Mouse (Mus musculus): Measurements from ENCODE around the gene Slc39a11.

DNA sequence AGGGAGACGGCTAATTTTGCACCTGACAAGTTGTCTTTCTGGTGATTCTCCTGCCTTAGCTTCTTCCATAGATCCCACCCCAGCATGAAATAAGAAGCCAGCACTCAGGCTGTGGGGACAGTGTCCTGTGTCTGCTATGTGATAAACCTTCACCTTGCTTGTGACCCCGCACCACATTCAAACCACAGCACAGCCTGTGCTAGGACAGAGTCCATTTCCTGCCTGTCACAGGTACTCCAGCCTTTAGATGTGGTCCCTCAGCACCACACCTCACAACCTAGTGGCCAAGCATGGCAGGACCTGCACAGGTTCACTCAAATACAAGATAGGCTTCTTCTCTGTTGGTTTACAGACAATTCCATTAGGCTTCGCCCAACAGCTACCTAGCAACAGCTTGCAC is 328.3 kb downstream of the Slc39a11 start:
- no peak for TF ChIP-seq CTCF (IDR thresholded peaks at IDR 0.05)
- TF ChIP-seq EP300 (IDR thresholded peaks at IDR 0.05), result no peak

Data from lung, postnatal 0 days (tissue).